Mouse (Mus musculus) CH12.LX (cell line): ENCODE data around the gene Impg1. TPM values are rescaled to one million over a fixed set of nuclear protein-coding genes. Genes with fewer than 3 reads are reported as not detected.

Experiments used
- DNase-seq: peaks from one replicate; pipeline ENCODE4 v3.0.0-alpha.2; 2013; ENCODE audit errors: extremely low read depth
- H3K27ac ChIP-seq: 2 replicates; pipeline ENCODE4 v1.5.1; 2012; ENCODE audit warnings: low read depth, mild to moderate bottlenecking, control low read depth, moderate library complexity; ENCODE audit not compliant: insufficient read depth
- H3K27me3 ChIP-seq: replicated peaks from 2 replicates; pipeline ENCODE3; 2012; ENCODE audit warnings: inconsistent platforms
- H3K36me3 ChIP-seq, 2 experiments: replicated peaks in 1 of 2; 2 replicates each; pipeline versions ENCODE3 to v1.6.1; 2012; ENCODE audit warnings: inconsistent platforms in 1 of 2, low read length in 1 of 2, mild to moderate bottlenecking in 1 of 2, mixed read lengths in 1 of 2, moderate library complexity in 1 of 2; ENCODE audit not compliant: control insufficient read depth in 1 of 2, insufficient read depth in 1 of 2
- H3K4me1 ChIP-seq, 2 experiments: 2 replicates each; pipeline ENCODE4 v1.6.1; 2012; ENCODE audit warnings: inconsistent platforms in 1 of 2, moderate library complexity in 1 of 2; ENCODE audit not compliant: insufficient read depth in 2 of 2, control insufficient read depth in 1 of 2
- H3K4me2 ChIP-seq: 2 replicates; pipeline ENCODE4 v1.6.1; 2012; ENCODE audit warnings: low read depth, mild to moderate bottlenecking, control low read depth; ENCODE audit not compliant: poor library complexity, insufficient read depth, severe bottlenecking
- H3K4me3 ChIP-seq, 3 experiments: fragments of 150-350 bp in 1 of 3; sonication (generic) in 1 of 3; replicated peaks in 1 of 3; 2 replicates each; pipeline versions ENCODE3 to v1.5.1; 2011 to 2012; ENCODE audit warnings: low read depth in 2 of 3, low read length in 2 of 3, mild to moderate bottlenecking in 2 of 3, moderate library complexity in 2 of 3, control low read depth in 1 of 3, improper control_type of control experiment in 1 of 3, inconsistent platforms in 1 of 3, mixed read lengths in 1 of 3; ENCODE audit not compliant: poor library complexity in 1 of 3
- H3K79me2 ChIP-seq: replicated peaks from 2 replicates; pipeline ENCODE4 v1.6.1; 2012; ENCODE audit warnings: mild to moderate bottlenecking, moderate library complexity; ENCODE audit not compliant: control insufficient read depth, poor library complexity, insufficient read depth, severe bottlenecking; ENCODE audit errors: extremely low read depth
- H3K9ac ChIP-seq: 2 replicates; pipeline ENCODE4 v1.6.1; 2012; ENCODE audit warnings: low read depth, mild to moderate bottlenecking, control low read depth, moderate library complexity; ENCODE audit not compliant: insufficient read depth
- H3K9me3 ChIP-seq: replicated peaks from 2 replicates; pipeline ENCODE3; 2012; ENCODE audit warnings: low read length, inconsistent platforms, mixed read lengths
- BHLHE40 ChIP-seq: IDR thresholded peaks from 2 replicates; pipeline ENCODE4 v1.6.1; 2011; ENCODE audit warnings: mild to moderate bottlenecking, low read depth, low read length, improper control_type of control experiment
- CHD1 ChIP-seq: IDR thresholded peaks from 2 replicates; pipeline ENCODE4 v1.6.1; 2012; ENCODE audit warnings: low read depth, low read length, improper control_type of control experiment, inconsistent platforms
- CHD2 ChIP-seq: IDR thresholded peaks from 2 replicates; pipeline ENCODE4 v1.6.1; 2011; ENCODE audit warnings: low read length, improper control_type of control experiment
- CTCF ChIP-seq, 2 experiments: IDR thresholded peaks in 1 of 2; conservative IDR thresholded peaks in 1 of 2; 2 replicates each; pipeline ENCODE4 v1.5.1; 2011 to 2012; ENCODE audit warnings: low read depth in 2 of 2, low read length in 2 of 2, improper control_type of control experiment in 1 of 2, inconsistent platforms in 1 of 2, mild to moderate bottlenecking in 1 of 2, moderate library complexity in 1 of 2
- E2F4 ChIP-seq: IDR thresholded peaks from 2 replicates; pipeline ENCODE4 v1.6.1; 2011; ENCODE audit warnings: low read depth, low read length, improper control_type of control experiment; ENCODE audit not compliant: insufficient replicate concordance
- ELF1 ChIP-seq: IDR thresholded peaks from 2 replicates; pipeline ENCODE4 v1.6.1; 2014; ENCODE audit warnings: low read depth, mild to moderate bottlenecking, inconsistent platforms, low read length, improper control_type of control experiment
- GABPA ChIP-seq: IDR thresholded peaks from 2 replicates; pipeline ENCODE4 v1.6.1; 2012; ENCODE audit warnings: low read depth, low read length, improper control_type of control experiment, inconsistent platforms; ENCODE audit not compliant: insufficient replicate concordance
- HCFC1 ChIP-seq: IDR thresholded peaks from 2 replicates; pipeline ENCODE4 v1.6.1; 2012; ENCODE audit warnings: low read depth, mild to moderate bottlenecking, inconsistent platforms, low read length, improper control_type of control experiment
- JUN ChIP-seq: IDR thresholded peaks from 2 replicates; pipeline ENCODE4 v1.6.1; 2011; ENCODE audit warnings: low read depth, mild to moderate bottlenecking, low read length, improper control_type of control experiment, moderate library complexity; ENCODE audit not compliant: insufficient read depth
- JUND ChIP-seq: conservative IDR thresholded peaks from 2 replicates; pipeline ENCODE4 v1.6.1; 2011; ENCODE audit warnings: low read depth, low read length, improper control_type of control experiment
- KAT2A ChIP-seq: IDR thresholded peaks from 2 replicates; pipeline ENCODE4 v1.6.1; 2012; ENCODE audit warnings: low read length, improper control_type of control experiment, inconsistent platforms; ENCODE audit not compliant: insufficient replicate concordance
- MAFK ChIP-seq: IDR thresholded peaks from 2 replicates; pipeline ENCODE4 v1.6.1; 2011; ENCODE audit warnings: low read length, improper control_type of control experiment; ENCODE audit not compliant: insufficient replicate concordance
- MEF2A ChIP-seq: IDR thresholded peaks from 2 replicates; pipeline ENCODE4 v1.6.1; 2014; ENCODE audit warnings: low read depth, mild to moderate bottlenecking, inconsistent platforms, low read length, improper control_type of control experiment, borderline replicate concordance
- MYC ChIP-seq: IDR thresholded peaks from 2 replicates; pipeline ENCODE4 v1.6.1; 2011; ENCODE audit warnings: low read depth, mild to moderate bottlenecking, improper control_type of control experiment, low read length
- PAX5 ChIP-seq: IDR thresholded peaks from 2 replicates; pipeline ENCODE4 v1.6.1; 2012; ENCODE audit warnings: low read length, inconsistent platforms, mixed read lengths
- POLR2A ChIP-seq: IDR thresholded peaks from 2 replicates; pipeline ENCODE4 v1.6.1; 2011; ENCODE audit warnings: low read depth, mild to moderate bottlenecking, improper control_type of control experiment, low read length
- RAD21 ChIP-seq: IDR thresholded peaks from 2 replicates; pipeline ENCODE4 v1.6.1; 2011; ENCODE audit warnings: low read depth, mild to moderate bottlenecking, low read length, improper control_type of control experiment, moderate library complexity
- SIN3A ChIP-seq: IDR thresholded peaks from 2 replicates; pipeline ENCODE4 v1.6.1; 2012; ENCODE audit warnings: low read length, improper control_type of control experiment, inconsistent platforms
- SMC3 ChIP-seq: IDR thresholded peaks from 2 replicates; pipeline ENCODE4 v1.6.1; 2011; ENCODE audit warnings: low read depth, low read length, improper control_type of control experiment
- UBTF ChIP-seq: IDR thresholded peaks from 2 replicates; pipeline ENCODE4 v1.6.1; 2012; ENCODE audit warnings: low read depth, mild to moderate bottlenecking, inconsistent platforms, low read length, improper control_type of control experiment, moderate library complexity
- USF1 ChIP-seq: IDR thresholded peaks from 2 replicates; pipeline ENCODE4 v1.6.1; 2014; ENCODE audit warnings: low read depth, mild to moderate bottlenecking, inconsistent platforms, low read length, improper control_type of control experiment
- ZC3H11A ChIP-seq: IDR thresholded peaks from 2 replicates; pipeline ENCODE4 v1.6.1; 2012; ENCODE audit warnings: low read depth, mild to moderate bottlenecking, inconsistent platforms, low read length, improper control_type of control experiment
- ZMIZ1 ChIP-seq: IDR thresholded peaks from 2 replicates; pipeline ENCODE4 v1.6.1; 2012; ENCODE audit warnings: low read depth, mild to moderate bottlenecking, inconsistent platforms, low read length, improper control_type of control experiment
- dilution Hi-C: fragments of 300-500 bp; cut with MboI; formaldehyde crosslinking; loops from 2 replicates; pipeline ENCODE4 v1.14.3; 2020; ENCODE audit warnings: low sequenced_read_pairs; ENCODE audit not compliant: extremely low pct_unique_long_range_greater_than_20kb, extremely low pct_ligation_motif_present
- in situ Hi-C: fragments of 300-500 bp; cut with MboI; formaldehyde crosslinking; loops from 3 replicates; pipeline ENCODE4 v1.14.3; 2019; ENCODE audit warnings: low sequenced_read_pairs, low pct_ligation_motif_present, low pct_unique_long_range_greater_than_20kb, mixed read lengths
- polyA plus RNA-seq: library from polyadenylated mRNA; unstranded; fragments of >175 nt; gene quantifications from 2 replicates; pipeline ENCODE4 v1.2.1, GENCODE M21; 2012; ENCODE audit warnings: low read depth; ENCODE audit not compliant: insufficient read length
- total RNA-seq, 2 experiments: library from RNA; depleted of rRNA; stranded (reverse); fragments of 300-350 nt in 1 of 2; fragments of >200 nt in 1 of 2; gene quantifications; 2 replicates each; pipeline ENCODE4 v1.2.3; 2012 to 2014

Gene Impg1
- total and polyA plus RNA-seq, 3 experiments, result 0.13 to 0.90 (median 0.42) TPM

DNA sequence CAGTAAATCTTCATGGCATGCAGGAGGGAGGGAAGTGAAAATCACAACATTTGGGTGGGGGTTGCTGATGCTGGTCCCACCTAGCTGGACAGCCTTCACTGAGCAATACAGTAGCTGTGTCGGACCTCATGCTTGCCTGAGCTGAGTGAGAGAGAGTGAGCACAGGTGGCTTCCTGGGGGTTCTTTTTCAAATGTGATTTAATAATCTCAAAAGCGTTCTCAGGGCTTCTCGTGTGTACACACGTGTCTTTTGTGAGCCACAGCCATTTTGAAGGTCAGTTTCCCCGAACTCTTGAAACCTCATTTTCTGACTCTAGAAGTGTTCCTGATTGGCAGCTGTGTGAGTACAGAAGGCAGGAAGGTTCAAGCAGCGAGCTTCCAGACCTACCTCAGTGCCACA, 122.8 kb downstream of the Impg1 start (continued):
- no peak for TF ChIP-seq RAD21
- peak; percentile 60 for TF ChIP-seq MYC
- no peak for TF ChIP-seq CHD2
- TF ChIP-seq JUN, result no peak
- no peak for TF ChIP-seq ZMIZ1
- TF ChIP-seq ZC3H11A, result no peak
- no peak for TF ChIP-seq SMC3
- no peak for TF ChIP-seq CTCF (conservative IDR thresholded peaks at IDR 0.05 in 1 of 2, IDR thresholded peaks at IDR 0.05 in 1 of 2; ENCODE audit: low read depth in 2 of 2, low read length in 2 of 2)

- Histone ChIP-seq H3K27ac (no peak overlapping the region), H3K4me1 (peaks cover 4 to 54% of the 10 kb centered on the region in 2 experiments), H3K79me2 (no peaks in the 10 kb centered on the region), H3K4me2 (peak overlapping the region; percentile 92), H3K9ac (peak overlapping the region; percentile 39), H3K4me3 (peak overlapping the region; percentile 33 to 49 (median 46)), H3K9me3 (no peaks in the 10 kb centered on the region), H3K27me3 (no peaks in the 10 kb centered on the region), H3K36me3 (no peaks in the 10 kb centered on the region)
- TF ChIP-seq ZMIZ1, result 0 out of 2 replicates have a peak, but pooled peaks have one; percentile 28
- no peak for TF ChIP-seq ELF1
- dilution Hi-C loops, result no loop called here
- in situ Hi-C loops, result no loop called here
- DNase-seq, result peak; percentile 66
These were observed 123.5 kb downstream of the Impg1 start for GRCm38 (mm10) chr9:80341756-80342155.

DNA sequence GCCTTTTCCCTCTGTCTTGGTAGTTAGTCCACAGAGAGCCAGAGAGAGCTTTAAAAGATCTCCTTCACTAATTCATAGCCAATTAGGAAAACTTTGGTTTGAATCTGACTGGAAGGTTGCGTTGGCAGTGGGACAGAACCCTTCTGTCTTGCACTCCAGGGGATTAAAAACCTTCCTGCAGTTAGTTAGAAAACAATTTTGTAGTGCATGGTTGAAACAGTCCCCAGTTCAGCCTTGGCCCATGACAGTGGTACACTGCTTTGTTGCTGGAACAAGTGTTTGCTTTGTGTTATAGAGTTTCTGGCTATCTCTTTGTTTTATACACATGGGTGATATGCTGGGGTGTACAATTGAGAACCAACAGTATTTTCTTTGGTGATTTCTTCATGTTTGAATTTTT, 124.4 kb downstream of the Impg1 start:
- H3K4me1 ChIP-seq, result peaks cover 4 to 54% of the 10 kb centered on the region in 2 experiments
- no peak overlapping the region for H3K27ac ChIP-seq
- H3K4me2 ChIP-seq, result peak overlapping the region; percentile 92
- dilution Hi-C loops, result no loop called here
- H3K79me2 ChIP-seq, result no peaks in the 10 kb centered on the region
- in situ Hi-C loops, result no loop called here
- H3K9me3 ChIP-seq, result no peaks in the 10 kb centered on the region
- no peak for DNase-seq
- H3K4me3 ChIP-seq, result no peak overlapping the region
- no peak for TF ChIP-seq POLR2A
- no peak for TF ChIP-seq PAX5
- TF ChIP-seq JUND, result no peak
- no peak for TF ChIP-seq KAT2A
- no peak for TF ChIP-seq GABPA
- no peak for TF ChIP-seq SMC3
- TF ChIP-seq BHLHE40, result no peak
- TF ChIP-seq UBTF, result no peak
- no peak for TF ChIP-seq MYC
- TF ChIP-seq MEF2A, result no peak
- no peak for TF ChIP-seq MAFK
- no peak for TF ChIP-seq SIN3A
- no peak for TF ChIP-seq E2F4
- no peak for TF ChIP-seq HCFC1
- no peak for TF ChIP-seq USF1
- TF ChIP-seq CHD1, result no peak
- no peaks in the 10 kb centered on the region for H3K36me3 ChIP-seq
- H3K27me3 ChIP-seq, result no peaks in the 10 kb centered on the region
- no peak overlapping the region; the same call in 1 of the 2 replicates for H3K9ac ChIP-seq
